Mouse (Mus musculus): ENCODE data around the gene Cela3b.

- TF ChIP-seq POLR2A (IDR thresholded peaks at IDR 0.05; ENCODE audit: extremely low read depth, insufficient read depth, low read length) = no peak
- TF ChIP-seq CTCF (IDR thresholded peaks at IDR 0.05; ENCODE audit: extremely low read depth, insufficient read depth, low read length) = no peak
Measured at GRCm38 (mm10) chr4:137453234-137453767, 23.0 kb upstream of the Cela3b start, which contains the start of gene 1700013G24Rik.

Measured in cortical plate, adult 2 months (tissue).